In genomic region chr6:91795640-91796039, GRCm38 (mm10) we compare ENCODE assay signal across 19 mouse cellular contexts. TPM values are rescaled to one million over a fixed set of nuclear protein-coding genes. Genes with fewer than 3 reads are reported as not detected.
DNase-seq lines count a peak whose midpoint lies in the region; ATAC-seq and TF ChIP-seq lines count a peak whose summit lies in the region.
"Had no signal": no experiment of that assay in that cellular context is flagged by ENCODE, and none has a peak within 500 bp of the region (broad histone marks: within the 10 kb centered on the region; RNA-seq: fewer than 3 reads in every experiment).

No protein-coding gene starts in this region.

- no peaks in the 10 kb centered on the region for H3K36me3 ChIP-seq in heart, embryonic 12.5 days
- no peaks in the 10 kb centered on the region for H3K36me3 ChIP-seq in kidney, embryonic 15.5 days
- no peaks in the 10 kb centered on the region for H3K36me3 ChIP-seq in small intestine, adult 2 months (ENCODE audit: control insufficient read depth, insufficient read depth, low read length)

- H3K27ac ChIP-seq in heart, embryonic 12.5 days (ENCODE audit: poor library complexity, severe bottlenecking): peak overlapping the region; percentile 48; the same call in 1 of the 2 replicates
- no peak overlapping the region for H3K27ac ChIP-seq in kidney, embryonic 15.5 days
- no peak overlapping the region for H3K27ac ChIP-seq in small intestine, adult 2 months (ENCODE audit: insufficient read depth, low read depth, low read length)
- H3K27ac ChIP-seq: hindbrain, postnatal 0 days had no signal

- no peaks in the 10 kb centered on the region for H3K27me3 ChIP-seq in heart, embryonic 12.5 days (replicated peaks)
- H3K27me3 ChIP-seq in kidney, embryonic 15.5 days: no peaks in the 10 kb centered on the region
- H3K27me3 ChIP-seq in small intestine, adult 2 months (ENCODE audit: control insufficient read depth, insufficient read depth, low read length): no peaks in the 10 kb centered on the region

- peak; percentile 27 for ATAC-seq in heart, embryonic 12.5 days (ENCODE audit: insufficient number of reproducible peaks, low FRiP score)
- no peak for ATAC-seq in kidney, embryonic 15.5 days (replicated peaks; ENCODE audit: low FRiP score)
- ATAC-seq: forebrain, embryonic 14.5 days; hindbrain, postnatal 0 days; midbrain, embryonic 16.5 days had no signal

- H3K4me1 ChIP-seq in heart, embryonic 12.5 days (replicated peaks): peaks cover 84% of the 10 kb centered on the region
- H3K4me1 ChIP-seq in kidney, embryonic 15.5 days: peaks cover 14% of the 10 kb centered on the region; the same call in 1 of the 2 replicates
- peaks cover 5% of the 10 kb centered on the region; the same call in 1 of the 2 replicates for H3K4me1 ChIP-seq in small intestine, adult 2 months (ENCODE audit: control insufficient read depth, insufficient read depth, insufficient read length, low read length)

- TF ChIP-seq CTCF in small intestine, adult 2 months (IDR thresholded peaks at IDR 0.05; ENCODE audit: extremely low read depth, insufficient read length, insufficient replicate concordance, low read depth, low read length): no peak

- peak overlapping the region; percentile 62 for H3K4me2 ChIP-seq in heart, embryonic 12.5 days
- peak overlapping the region; percentile 32; the same call in 1 of the 2 replicates for H3K4me2 ChIP-seq in kidney, embryonic 15.5 days

- intact Hi-C loops in heart, postnatal 10 days (cut with DNase I): no loop called here

- no peak for DNase-seq in heart, postnatal 10 days
- peak; percentile 3 to 22 for DNase-seq in kidney, adult 8-10 months
- no peak for DNase-seq in kidney, adult 11 months
- no peak for DNase-seq in yolk sac, embryonic 10.5 days (ENCODE audit: low spot score)
- DNase-seq: adrenal gland, postnatal 10 days; cerebellum, adult 11 months; cerebellum, postnatal 25 days; layer of hippocampus, postnatal 36 days; left cerebral cortex, postnatal 4 days; lung, adult 18-20 months; thymus, postnatal 36 days had no signal

- TF ChIP-seq POLR2A in small intestine, adult 2 months (IDR thresholded peaks at IDR 0.05; ENCODE audit: low read depth, low read length): no peak

- H3K9ac ChIP-seq in heart, embryonic 12.5 days: peak overlapping the region; percentile 66
- H3K9ac ChIP-seq in kidney, embryonic 15.5 days: no peak overlapping the region

- whole genome bisulfite sequencing in heart, embryonic 12.5 days: 61% methylated on average over 3 of the region's 3 CpGs
- 57% methylated on average over 3 of the region's 3 CpGs for WGBS in kidney, embryonic 15.5 days
- WGBS in small intestine, adult 2 months: 27% methylated on average over 3 of the region's 3 CpGs

- peak overlapping the region; percentile 39 for H3K4me3 ChIP-seq in heart, embryonic 12.5 days
- H3K4me3 ChIP-seq in kidney, embryonic 15.5 days (replicated peaks): no peak overlapping the region
- H3K4me3 ChIP-seq in small intestine, adult 2 months (ENCODE audit: low read depth, low read length): peak overlapping the region; percentile 50

- H3K9me3 ChIP-seq in heart, embryonic 12.5 days (replicated peaks): no peaks in the 10 kb centered on the region
- no peaks in the 10 kb centered on the region for H3K9me3 ChIP-seq in kidney, embryonic 15.5 days (replicated peaks)

RNA-seq across cellular contexts. Expression of gene Grip2, which starts 31.4 kb away (rescaled TPM):
- polyA plus RNA-seq in heart, embryonic 12.5 days (2016; fragmentation: Nextera tagmentation; extraction: Ambion mirVana): 8.4 and 8.7 TPM in 2 replicates
- total RNA-seq in heart, postnatal 10 days (2021): 10 to 100 TPM; 10.2 to 21.4 TPM
- 0.81 and 0.92 TPM in 2 replicates for polyA plus RNA-seq in kidney, embryonic 15.5 days (2015; fragmentation: Nextera tagmentation; extraction: Ambion mirVana)
- polyA plus RNA-seq in small intestine, adult 2 months (2012; rRNA removed): 0.58 and 0.82 TPM in 2 replicates
- total RNA-seq: liver, adult 2 months; megakaryocyte-erythroid progenitor cell, adult 5-6 weeks had no signal

Comparison
In these comparisons a context has a peak if more than half of its experiments do, and no peak if none do; other contexts are left out.
1. DNase-seq: peak in kidney, adult 8-10 months (2 of 2); none in heart, postnatal 10 days (0 of 2), kidney, adult 11 months (single experiment) and yolk sac, embryonic 10.5 days (single experiment).